Mouse (Mus musculus) B cell, adult (primary cell): ENCODE measurements around the gene Krtap4-13. TPM values are rescaled to one million over a fixed set of nuclear protein-coding genes. Genes with fewer than 3 reads are reported as not detected.

Experiments used
- total RNA-seq: library from RNA; stranded (reverse); gene quantifications from 4 replicates; pipeline ENCODE4 v1.2.4, GENCODE M21; 2023; ENCODE audit not compliant: inconsistent age

Gene Krtap4-13
- not detected in 4 replicates for total RNA-seq

GRCm38 (mm10) chr11:99809792-99810191, at the start of gene Krtap4-13:
Gene Krtap4-13 (minus strand): TSS chr11:99809892.

DNA sequence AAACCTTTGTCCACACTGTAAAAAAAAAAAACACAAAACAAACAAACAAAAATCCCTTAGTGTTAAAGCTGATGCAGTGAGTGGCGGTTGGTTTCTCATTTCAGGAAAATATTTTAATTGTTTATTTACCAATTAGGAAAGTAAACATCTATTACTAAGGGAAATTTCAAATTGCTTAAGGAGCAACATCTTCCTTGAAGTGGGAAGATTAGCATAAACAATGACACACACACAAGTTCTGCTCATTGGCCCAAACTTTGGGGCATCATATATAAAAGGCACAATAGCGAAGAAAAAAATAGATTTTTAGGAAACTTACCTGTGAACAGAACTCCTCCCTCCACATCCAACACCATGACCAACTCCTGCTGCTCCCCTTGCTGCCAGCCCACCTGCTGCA, 47.9 kb upstream of the Krtap4-13 start, which contains the start of gene Gm11568:
Gene Gm11568, plus strand, starts transcription at position 301 of the 400 bp plus-strand sequence.

GRCm38 (mm10) chr11:99851508-99851907, 41.8 kb upstream of the Krtap4-13 start, which contains the start of gene Krtap4-16:
Gene Krtap4-16 (minus strand): TSS chr11:99851608.

GRCm38 (mm10) chr11:99837966-99838365, 28.3 kb upstream of the Krtap4-13 start, which contains the start of gene 2300003K06Rik:
Gene 2300003K06Rik (minus strand): TSS chr11:99838066.

GRCm38 (mm10) chr11:99815566-99815965, 5.9 kb upstream of the Krtap4-13 start, which contains the start of gene Gm11564:
Gene Gm11564 (minus strand): TSS chr11:99815666.

DNA sequence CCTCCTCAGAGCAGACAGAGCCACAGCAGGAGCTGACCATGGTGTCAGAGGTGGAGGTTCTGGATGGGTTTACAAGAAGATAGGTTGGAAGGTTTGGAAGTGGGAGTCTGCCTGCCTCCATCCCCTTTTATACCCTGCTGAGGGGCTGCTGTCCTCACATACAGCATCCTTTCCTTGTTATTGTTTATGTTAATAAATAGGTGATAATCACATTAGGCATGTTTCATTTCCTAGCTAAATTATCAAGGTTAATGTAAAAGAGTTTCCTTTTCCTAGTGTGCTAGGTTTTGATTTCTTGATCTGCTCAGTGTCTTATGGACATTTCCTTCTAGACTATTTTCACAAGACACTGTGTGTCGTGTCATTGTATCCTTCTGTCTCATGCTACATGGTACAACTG, 5.3 kb downstream of the Krtap4-13 start, which contains the start of gene Gm11554:
Gene Gm11554, minus strand, starts transcription at position 101 of the 400 bp plus-strand sequence.

DNA sequence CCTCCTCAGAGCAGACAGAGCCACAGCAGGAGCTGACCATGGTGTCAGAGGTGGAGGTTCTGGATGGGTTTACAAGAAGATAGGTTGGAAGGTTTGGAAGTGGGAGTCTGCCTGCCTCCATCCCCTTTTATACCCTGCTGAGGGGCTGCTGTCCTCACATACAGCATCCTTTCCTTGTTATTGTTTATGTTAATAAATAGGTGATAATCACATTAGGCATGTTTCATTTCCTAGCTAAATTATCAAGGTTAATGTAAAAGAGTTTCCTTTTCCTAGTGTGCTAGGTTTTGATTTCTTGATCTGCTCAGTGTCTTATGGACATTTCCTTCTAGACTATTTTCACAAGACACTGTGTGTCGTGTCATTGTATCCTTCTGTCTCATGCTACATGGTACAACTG, 10.9 kb downstream of the Krtap4-13 start, which contains the start of gene Gm11569:
Gene Gm11569, minus strand, starts transcription at position 101 of the 400 bp plus-strand sequence.

DNA sequence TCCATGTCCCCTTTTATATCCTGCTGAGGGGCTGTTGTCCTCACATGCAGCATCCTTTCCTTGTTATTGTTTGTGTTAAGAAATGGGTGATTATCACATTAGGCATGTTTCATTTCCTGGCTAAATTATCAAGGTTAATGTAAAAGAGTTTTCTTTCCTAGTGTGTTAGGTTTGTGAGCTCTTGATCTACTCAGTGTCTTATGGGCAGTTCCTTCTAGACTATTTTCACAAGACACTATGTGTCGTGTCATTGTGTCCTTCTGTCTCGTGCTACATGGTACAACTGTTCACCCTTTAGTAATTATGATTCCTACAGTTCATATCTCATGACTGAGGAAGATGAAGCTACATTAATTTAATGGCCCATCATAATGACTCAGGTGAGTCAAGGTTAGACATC, 16.3 kb downstream of the Krtap4-13 start, which contains the start of gene Gm11596:
Gene Gm11596, minus strand, starts transcription at position 101 of the 400 bp plus-strand sequence.

DNA sequence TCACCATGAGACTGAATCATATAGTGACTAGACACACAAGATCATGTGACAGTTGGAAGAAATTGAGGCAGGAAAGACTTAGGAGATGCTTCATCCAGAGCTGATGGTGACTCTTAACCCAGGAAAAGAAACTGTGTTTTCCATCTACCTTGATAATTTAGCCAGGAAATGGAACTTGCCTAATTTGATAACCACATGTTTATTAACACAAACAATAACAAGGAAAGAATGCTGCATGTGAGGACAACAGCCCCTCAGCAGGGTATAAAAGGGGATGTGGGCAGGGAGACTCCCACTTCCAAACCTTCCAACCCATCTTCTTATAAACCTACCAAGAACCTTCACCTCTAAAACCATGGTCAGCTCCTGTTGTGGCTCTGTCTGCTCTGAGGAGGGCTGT, 24.8 kb downstream of the Krtap4-13 start, which contains the start of gene Krtap4-9:
Gene Krtap4-9, plus strand, starts transcription at position 301 of the 400 bp plus-strand sequence.

DNA sequence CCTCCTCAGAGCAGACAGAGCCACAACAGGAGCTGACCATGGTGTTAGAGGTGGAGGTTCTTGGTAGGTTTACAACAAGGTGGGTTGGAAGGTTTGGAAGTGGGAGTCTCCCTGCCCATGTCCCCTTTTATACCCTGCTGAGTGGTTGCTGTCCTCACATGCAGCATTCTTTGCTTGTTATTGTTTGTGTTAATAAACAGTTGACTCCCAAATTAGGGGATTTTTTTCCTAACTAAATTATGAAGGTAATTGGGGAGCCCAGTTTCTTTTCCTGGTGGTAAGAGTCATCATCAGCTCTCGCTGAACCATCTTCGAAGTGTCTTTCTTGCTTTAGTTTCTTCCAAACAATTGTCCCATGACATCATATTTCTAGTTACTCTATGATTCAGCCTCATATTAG, 29.1 kb downstream of the Krtap4-13 start, which contains the start of gene Krtap4-8:
Gene Krtap4-8, minus strand, starts transcription at position 101 of the 400 bp plus-strand sequence.

GRCm38 (mm10) chr11:99772813-99773212, 36.9 kb downstream of the Krtap4-13 start, which contains the start of gene Gm11595:
Gene Gm11595 (minus strand): TSS chr11:99772913.

Other genes with a start within 250 kb of the Krtap4-13 start
- gene Krtap3-1, start 243.3 kb downstream of the Krtap4-13 start, total RNA-seq, result not detected in 4 replicates
- gene Krtap1-5, start 228.9 kb downstream of the Krtap4-13 start, total RNA-seq, result not detected in 4 replicates
- gene Krtap1-4, start 226.2 kb downstream of the Krtap4-13 start, total RNA-seq, result not detected in 4 replicates
- not detected in 4 replicates for gene Krtap1-3, start 218.6 kb downstream of the Krtap4-13 start, total RNA-seq
- not detected in 4 replicates for gene Krtap9-3, start 211.8 kb downstream of the Krtap4-13 start, total RNA-seq
- gene Gm11938, start 206.6 kb downstream of the Krtap4-13 start, total RNA-seq, result not detected in 4 replicates
- not detected in 4 replicates for gene Gm11937, start 199.7 kb downstream of the Krtap4-13 start, total RNA-seq
- not detected in 4 replicates for gene Krtap2-4, start 195.0 kb downstream of the Krtap4-13 start, total RNA-seq
- not detected in 4 replicates for gene Gm11562, start 189.5 kb downstream of the Krtap4-13 start, total RNA-seq
- not detected in 4 replicates for gene Krtap4-1, start 181.7 kb downstream of the Krtap4-13 start, total RNA-seq
- not detected in 4 replicates for gene Krtap4-2, start 174.8 kb downstream of the Krtap4-13 start, total RNA-seq
- not detected in 4 replicates for gene Krtap4-7, start 165.8 kb downstream of the Krtap4-13 start, total RNA-seq
- not detected in 4 replicates for gene Gm11555, start 159.7 kb downstream of the Krtap4-13 start, total RNA-seq
- not detected in 4 replicates for gene Gm11563, start 150.9 kb downstream of the Krtap4-13 start, total RNA-seq
- not detected in 4 replicates for gene Krtap4-6, start 143.9 kb downstream of the Krtap4-13 start, total RNA-seq
- gene Gm14190, start 119.2 kb downstream of the Krtap4-13 start, total RNA-seq, result not detected in 4 replicates
- not detected in 4 replicates for gene Gm14180, start 75.6 kb downstream of the Krtap4-13 start, total RNA-seq
- gene Gm11595, start 37.0 kb downstream of the Krtap4-13 start, total RNA-seq, result not detected in 4 replicates
- not detected in 4 replicates for gene Krtap4-8, start 29.2 kb downstream of the Krtap4-13 start, total RNA-seq
- not detected in 4 replicates for gene Krtap4-9, start 24.7 kb downstream of the Krtap4-13 start, total RNA-seq
- not detected in 4 replicates for gene Gm11596, start 16.4 kb downstream of the Krtap4-13 start, total RNA-seq
- gene Gm11569, start 11.0 kb downstream of the Krtap4-13 start, total RNA-seq, result not detected in 4 replicates
- gene Gm11554, start 5.4 kb downstream of the Krtap4-13 start, total RNA-seq, result not detected in 4 replicates
- not detected in 4 replicates for gene Gm11564, start 5.8 kb upstream of the Krtap4-13 start, total RNA-seq
- not detected in 4 replicates for gene 2300003K06Rik, start 28.2 kb upstream of the Krtap4-13 start, total RNA-seq
- gene Krtap4-16, start 41.7 kb upstream of the Krtap4-13 start, total RNA-seq, result not detected in 4 replicates
- gene Gm11568, start 48.0 kb upstream of the Krtap4-13 start, total RNA-seq, result not detected in 4 replicates
- not detected in 4 replicates for gene Gm11559, start 54.6 kb upstream of the Krtap4-13 start, total RNA-seq
- gene Krtap9-1, start 63.5 kb upstream of the Krtap4-13 start, total RNA-seq, result not detected in 4 replicates
- gene Gm11567, start 69.3 kb upstream of the Krtap4-13 start, total RNA-seq, result not detected in 4 replicates
- not detected in 4 replicates for gene Krtap31-1, start 98.0 kb upstream of the Krtap4-13 start, total RNA-seq
- not detected in 4 replicates for gene Gm11565, start 104.9 kb upstream of the Krtap4-13 start, total RNA-seq
- gene Krtap31-2, start 126.4 kb upstream of the Krtap4-13 start, total RNA-seq, result not detected in 4 replicates
- gene Krtap9-5, start 138.6 kb upstream of the Krtap4-13 start, total RNA-seq, result not detected in 4 replicates
- gene Krtap29-1, start 169.2 kb upstream of the Krtap4-13 start, total RNA-seq, result not detected in 4 replicates
- not detected in 4 replicates for gene Krtap16-1, start 176.7 kb upstream of the Krtap4-13 start, total RNA-seq
- not detected in 4 replicates for gene Krtap17-1, start 184.1 kb upstream of the Krtap4-13 start, total RNA-seq
- gene Krt33a, start 206.3 kb upstream of the Krtap4-13 start, total RNA-seq, result not detected in 4 replicates
- not detected in 4 replicates for gene Krt33b, start 220.0 kb upstream of the Krtap4-13 start, total RNA-seq
- gene Krt34, start 231.7 kb upstream of the Krtap4-13 start, total RNA-seq, result not detected in 4 replicates
- gene Krt31, start 240.7 kb upstream of the Krtap4-13 start, total RNA-seq, result not detected in 4 replicates